Mouse (Mus musculus): Measurements from ENCODE around the gene Arhgef10l.

The Arhgef10l gene

GRCm38 (mm10) chr4:140467254-140467791, 198.5 kb downstream of the Arhgef10l start:
- DNase-seq (ENCODE audit: low spot score in 2 of 2), result no peak
